Mouse (Mus musculus) CD4-positive helper T cell, adult 2 months (primary cell): ENCODE measurements around the gene Gm17324.

Experiments
- DNase-seq: peaks from one replicate; pipeline ENCODE4 v3.0.0-alpha.2; 2012; ENCODE audit warnings: low read depth, missing footprints, low spot score

The Gm17324 gene

GRCm38 (mm10) chr9:78465725-78466124 is 17.1 kb upstream of the Gm17324 start:
- DNase-seq = no peak

- DNase-seq = no peak
Measured at GRCm38 (mm10) chr9:78463337-78463736, 14.8 kb upstream of the Gm17324 start.

DNA sequence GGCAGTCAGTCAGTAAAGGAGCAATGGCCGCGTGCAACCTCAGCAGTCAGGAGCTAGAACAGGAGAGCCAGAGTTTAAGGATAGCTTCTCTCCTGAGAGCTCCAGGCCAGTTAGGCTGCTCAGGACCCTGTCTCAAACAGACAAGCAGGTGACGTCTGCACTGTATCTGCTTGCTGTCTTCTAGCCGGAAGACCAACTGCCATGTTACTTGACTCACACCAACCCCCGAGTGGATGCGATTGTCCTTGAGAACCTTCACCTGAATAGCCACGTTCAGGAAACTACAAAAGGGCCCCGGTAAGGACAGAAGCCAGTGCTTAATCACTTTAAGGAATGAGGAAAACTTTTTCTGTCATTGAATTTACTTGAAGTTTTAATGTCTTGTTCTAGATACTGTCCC is 8.4 kb upstream of the Gm17324 start:
- DNase-seq = no peak

DNA sequence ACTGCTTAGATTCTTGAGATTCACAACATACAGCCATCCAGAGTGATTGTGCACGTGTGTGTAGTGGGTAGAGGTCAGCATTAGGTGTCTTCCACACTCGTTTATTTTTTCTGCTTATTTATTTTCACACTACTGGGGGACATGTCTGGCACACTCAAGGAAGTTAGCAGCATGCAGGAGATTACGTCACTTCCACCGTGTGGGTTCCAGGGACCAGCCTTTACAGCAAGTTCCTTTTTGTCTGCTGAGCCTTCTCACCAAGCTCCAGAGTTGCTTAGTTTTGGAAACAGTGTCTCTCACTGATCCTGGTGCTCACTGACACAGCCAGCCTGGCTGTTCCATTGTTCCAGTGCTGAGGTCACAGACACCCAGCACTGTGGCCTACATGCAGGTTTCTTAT is 2.8 kb upstream of the Gm17324 start:
- DNase-seq = no peak

DNA sequence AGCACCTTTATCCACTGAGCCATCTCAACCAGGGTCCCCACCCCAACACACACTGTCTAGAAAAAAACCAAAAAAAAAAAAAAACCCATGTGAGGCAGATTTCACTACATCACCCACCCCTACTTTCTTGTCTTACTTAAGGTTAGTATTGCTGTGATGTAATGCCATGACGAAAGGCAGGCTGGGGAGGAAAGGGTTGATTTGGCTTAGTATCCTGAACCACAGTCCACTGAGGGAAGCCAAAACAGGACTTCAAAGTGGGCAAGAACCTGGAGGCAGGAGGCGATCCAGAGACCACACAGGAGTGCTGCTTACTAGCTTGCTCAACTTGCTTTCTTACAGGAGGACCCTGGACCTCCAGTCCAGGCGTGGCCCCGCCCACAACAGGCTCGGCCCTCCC is 1.8 kb upstream of the Gm17324 start:
- no peak for DNase-seq

DNA sequence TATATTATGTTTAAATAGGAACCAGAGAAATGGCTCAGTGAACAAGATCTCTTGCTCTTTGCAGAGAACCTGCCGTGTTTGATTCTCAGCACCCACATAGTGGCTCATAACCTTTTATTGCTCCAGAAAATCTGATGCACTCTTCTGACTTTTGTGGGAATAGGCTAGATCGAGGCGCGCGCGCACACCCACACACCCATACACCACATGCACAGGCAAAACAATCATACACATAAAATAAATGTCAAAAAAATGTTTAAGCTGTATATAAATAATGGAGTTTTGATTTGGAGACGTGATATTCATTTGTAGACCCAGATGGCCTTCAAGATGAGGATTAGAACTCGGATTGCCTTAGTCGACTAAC is 997 bp downstream of the Gm17324 start:
- DNase-seq = no peak

DNA sequence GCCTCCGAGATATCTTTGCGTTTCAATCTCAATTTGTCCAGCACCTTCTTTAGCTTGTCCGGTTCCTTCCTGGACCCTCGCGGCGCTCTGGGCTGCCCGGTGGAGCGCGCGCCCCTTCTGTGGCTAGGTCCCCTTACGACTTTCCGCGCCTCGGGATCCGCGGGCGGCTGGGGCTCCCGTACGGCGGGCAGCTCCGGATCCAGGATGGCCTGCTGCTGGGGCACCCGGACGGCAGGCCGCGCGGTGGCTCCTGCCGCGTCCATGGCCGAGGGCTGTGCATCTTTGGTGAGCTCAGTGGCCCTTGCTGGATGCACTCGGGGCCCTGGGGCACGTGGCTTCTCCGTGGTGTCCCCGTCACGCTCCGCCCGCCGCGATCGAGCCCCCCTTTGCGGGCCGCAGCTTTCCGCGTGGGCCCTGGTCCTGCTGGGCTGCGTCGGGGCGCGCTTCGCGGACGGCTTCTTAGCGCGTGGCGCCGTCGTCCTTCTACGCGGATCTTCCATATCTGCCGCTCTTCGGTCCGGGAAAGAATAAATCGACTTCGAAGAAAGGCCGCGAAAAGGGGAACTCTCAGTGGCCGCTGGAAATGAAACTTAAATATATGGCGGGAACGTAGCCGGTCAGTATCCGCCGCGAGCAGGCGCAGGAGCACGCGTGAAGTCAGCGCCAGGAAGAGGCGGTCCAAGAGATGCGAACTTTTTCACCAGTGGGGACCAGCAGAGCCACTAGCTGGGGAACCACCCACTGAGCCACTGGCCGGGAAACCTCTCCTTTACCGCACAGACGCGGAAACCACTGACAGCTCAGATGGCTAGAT is 5.8 kb downstream of the Gm17324 start, which contains the start of gene Cgas:
TSS of gene Cgas (minus strand) at position 659 of the 814 bp plus-strand sequence.
- DNase-seq = peak; percentile 79

DNA sequence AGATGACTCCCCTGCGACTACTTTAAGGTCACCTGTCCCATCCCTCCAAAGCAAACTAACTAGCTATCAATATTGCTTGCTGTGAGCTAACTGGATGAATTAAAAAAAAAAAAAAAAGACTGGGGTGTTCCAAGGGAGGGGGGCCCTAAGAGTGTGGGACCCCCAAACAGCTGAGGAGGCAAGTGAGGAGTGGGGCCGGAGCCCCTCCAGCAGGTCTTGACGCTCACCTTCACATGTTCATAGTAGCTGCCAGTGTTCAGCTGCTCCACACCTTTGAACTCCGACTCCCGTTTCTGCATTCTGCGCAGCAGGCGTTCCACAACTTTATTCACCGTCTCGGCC is 6.4 kb downstream of the Gm17324 start:
- DNase-seq = no peak

- no peak for DNase-seq
Measured at GRCm38 (mm10) chr9:78439426-78439825, 9.2 kb downstream of the Gm17324 start.

- no peak for DNase-seq
Measured at GRCm38 (mm10) chr9:78432471-78432870, 16.1 kb downstream of the Gm17324 start.

DNA sequence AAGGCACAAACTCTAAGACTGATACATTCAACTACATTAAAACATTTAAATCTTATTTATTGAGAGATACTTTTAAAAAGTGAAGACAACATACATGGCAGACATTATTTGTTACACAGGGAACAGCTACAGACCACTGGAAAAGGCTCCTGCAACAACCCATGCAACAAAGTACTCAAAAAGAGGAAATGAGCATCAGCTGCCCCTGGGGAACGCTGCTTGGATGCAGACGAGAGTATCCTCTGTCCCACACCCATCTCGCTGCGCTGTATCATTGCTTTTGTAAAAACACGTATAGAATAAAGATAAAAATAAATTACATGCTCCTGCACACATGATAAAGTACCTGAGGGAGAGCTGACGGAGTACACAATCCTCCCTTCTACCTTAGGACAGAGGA is 18.1 kb downstream of the Gm17324 start:
- DNase-seq = no peak

DNA sequence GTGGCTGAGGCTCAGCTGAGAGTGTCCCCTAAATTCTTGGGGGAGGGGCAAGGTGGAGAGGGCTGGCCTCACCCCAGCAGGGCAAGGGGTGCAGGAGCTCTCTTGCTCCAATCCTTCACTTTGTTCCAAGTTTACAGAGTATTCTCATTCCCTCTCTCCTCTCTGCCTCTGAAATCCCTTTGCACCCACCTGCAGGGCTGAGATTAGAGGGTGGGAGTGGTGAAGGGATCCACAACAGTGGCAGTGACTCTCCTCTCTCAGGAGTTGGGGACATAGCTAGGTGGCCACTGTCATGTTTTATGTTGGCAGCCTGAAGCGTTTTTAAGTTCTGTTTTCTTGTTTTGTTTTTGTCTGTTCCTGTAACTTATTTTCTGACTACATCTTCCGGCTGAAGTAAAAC is 19.0 kb downstream of the Gm17324 start:
- no peak for DNase-seq

DNA sequence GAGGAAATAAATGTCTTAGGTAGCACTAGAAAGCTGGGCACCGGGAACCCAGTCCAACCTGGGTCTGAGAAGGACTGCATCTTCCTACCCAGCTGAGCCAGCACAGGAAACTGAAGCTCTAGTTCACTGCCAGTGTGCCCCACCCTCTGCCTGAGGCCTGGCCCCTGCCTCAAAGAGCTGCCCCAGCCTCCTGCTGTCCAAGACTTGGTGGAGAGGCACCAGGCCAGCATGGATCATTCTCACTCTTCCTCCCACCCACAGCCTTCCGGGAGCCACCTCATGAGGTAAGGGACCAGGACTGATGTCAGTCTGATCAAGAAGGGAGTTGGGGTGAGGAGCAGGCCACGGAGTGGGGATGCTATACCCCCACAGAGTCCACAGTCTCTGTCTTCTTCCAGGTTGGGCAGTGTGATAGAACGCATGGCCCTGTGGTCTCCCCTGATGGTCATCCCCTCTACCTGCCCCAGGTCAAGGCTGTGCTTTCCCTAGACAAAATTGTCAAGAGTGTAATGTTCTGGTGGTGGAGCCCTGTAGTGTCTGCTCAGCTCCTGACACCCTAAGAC is 19.6 kb downstream of the Gm17324 start:
- DNase-seq = no peak

- no peak for DNase-seq
Measured at GRCm38 (mm10) chr9:78428185-78428584, 20.4 kb downstream of the Gm17324 start.

DNA sequence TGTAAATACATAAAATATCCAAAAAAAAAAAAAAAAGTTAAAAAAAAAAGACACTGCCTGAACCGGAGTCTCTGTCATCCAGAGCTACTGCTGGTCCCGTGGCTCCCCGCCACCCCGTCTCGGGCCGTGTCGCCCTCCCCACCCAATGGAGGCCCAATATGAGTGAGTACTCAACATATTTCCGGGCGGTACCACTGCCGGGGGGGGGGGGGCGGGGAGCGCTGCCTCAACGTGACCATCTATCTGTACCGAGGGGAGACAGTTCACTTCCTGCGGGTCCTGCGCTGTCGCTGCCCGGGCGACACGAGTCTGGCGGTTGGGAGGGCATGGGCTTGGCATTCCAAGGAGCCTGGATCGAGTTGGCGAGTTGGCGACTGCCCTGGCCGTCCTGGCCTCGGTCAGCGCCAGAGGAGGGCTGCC is 21.2 kb downstream of the Gm17324 start:
- peak; percentile 74 for DNase-seq

DNA sequence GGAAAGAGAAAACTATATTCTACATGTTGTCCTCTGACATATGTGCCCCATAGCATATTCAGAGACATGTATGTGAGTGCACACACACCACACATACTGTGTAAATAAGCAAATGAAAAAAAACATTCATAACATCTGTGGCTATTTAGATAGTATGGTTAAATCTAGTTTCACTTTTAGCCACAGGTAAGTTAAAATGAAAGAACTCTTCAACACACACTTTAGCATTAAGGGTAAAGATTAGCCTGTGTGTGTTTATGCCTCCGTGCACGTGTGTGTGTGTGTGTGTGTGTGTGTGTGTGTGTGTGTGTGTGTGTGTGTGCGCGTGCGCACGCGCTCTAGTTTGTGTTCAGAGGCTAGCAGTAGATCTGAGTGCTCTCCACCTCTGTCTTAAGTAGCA is 47.0 kb downstream of the Gm17324 start:
- no peak for DNase-seq

DNA sequence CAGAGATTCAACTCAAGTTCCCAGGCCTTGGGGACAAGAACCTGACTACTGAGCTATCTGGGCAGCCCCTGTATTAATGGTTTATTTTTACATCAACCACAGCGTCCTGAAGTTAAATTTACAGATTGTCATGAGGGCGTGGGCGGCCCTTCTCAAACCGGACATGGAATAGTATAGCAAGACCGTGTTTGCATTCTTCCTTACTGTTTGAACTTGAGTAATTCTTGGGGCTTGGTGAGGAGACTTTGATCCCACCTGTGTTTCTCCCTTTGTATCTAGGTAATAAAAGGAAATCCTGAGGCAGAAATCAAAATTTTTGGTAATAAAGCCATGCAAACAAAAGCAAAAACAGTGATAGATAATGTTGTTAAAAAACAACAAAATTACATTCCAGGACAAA is 48.0 kb downstream of the Gm17324 start:
- no peak for DNase-seq
